Mouse (Mus musculus): ENCODE measurements around the gene Abcb11.

Abcb11 gene

GRCm38 (mm10) chr2:69264069-69264618, 78.3 kb downstream of the Abcb11 start:
- DNase-seq, result no peak

DNA sequence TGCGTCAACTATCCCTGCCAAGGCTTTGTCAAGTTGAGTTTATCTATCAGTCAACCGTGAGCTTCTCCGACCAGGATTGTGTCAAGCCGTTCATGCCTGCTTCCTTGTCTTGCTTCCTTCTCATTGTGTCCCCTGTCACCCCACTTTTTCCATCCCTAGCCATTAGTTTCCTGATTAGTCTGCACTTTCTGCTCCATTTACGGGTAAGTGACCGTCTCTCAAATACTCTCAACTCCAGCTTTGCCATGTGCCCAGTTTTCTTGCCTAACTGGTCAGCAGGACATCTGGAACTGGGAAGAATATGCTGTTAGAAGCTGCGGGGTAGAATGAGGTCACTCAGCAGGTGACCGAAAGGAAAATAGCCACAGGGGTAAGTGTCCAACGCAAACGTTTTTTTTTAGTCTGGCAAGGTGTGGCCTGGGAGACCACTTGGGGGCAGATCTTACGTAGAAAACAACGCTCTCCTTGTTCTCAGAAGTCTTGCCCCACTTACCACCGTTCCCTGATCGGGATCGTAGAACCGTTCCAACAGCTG, 94.1 kb downstream of the Abcb11 start:
- no peak for DNase-seq

GRCm38 (mm10) chr2:69247081-69247480, 95.3 kb downstream of the Abcb11 start:
- DNase-seq, result no peak

DNA sequence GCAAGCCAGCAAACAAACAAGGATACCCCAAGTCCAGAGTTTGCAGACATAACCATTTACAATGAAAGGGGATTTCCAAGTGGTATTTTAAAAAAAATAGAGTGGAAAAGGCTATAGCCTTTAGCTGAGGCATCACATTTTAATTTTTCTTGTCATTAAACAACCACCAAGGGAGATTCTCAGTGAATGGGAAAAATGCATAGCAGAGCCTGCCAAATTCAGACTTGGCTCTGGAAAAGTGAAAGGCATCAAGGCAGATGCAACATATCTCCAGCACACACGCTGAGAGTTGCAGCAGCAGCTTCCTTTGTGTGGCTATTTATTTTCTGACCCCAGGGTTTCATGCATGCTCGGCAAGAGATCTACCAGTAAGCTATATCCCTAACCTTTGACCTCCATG, 97.5 kb downstream of the Abcb11 start:
- no peak for DNase-seq

GRCm38 (mm10) chr2:69239315-69239714, 103.1 kb downstream of the Abcb11 start:
- DNase-seq, result no peak

DNA sequence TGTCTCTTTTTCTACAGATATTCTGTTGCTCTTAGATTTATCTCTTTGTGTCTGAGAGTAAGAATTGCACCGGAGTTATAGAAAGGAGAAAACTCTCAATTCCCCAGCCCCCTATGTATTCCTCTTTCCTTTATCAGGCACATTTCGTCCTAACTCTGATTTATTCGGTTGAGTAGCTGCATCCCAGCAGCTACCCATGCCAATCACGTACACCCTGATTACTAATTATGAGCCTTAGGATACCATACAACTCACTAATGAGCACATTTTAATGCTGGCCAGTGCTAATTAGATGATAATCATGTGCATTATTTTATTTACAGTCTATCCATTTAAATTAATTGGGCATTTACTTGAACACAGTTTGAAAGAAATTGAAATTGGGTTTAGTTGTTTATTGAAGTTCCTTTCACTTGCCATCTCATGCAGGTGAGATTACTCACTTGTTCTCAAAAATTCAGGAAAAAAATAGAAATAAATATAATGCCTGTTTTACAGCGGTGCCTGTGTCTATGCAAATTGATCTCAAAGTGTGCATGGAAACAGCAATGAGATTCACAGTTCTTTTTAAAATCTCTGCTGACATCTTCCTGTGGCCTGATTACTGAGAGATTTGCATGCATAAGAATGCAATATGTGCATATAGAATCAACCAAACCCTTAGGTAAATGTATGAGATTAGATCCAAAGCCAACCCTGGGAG, 107.3 kb downstream of the Abcb11 start:
- no peak for DNase-seq

GRCm38 (mm10) chr2:69232101-69232500, 110.3 kb downstream of the Abcb11 start:
- DNase-seq, result no peak

- no peak for DNase-seq
Observed at GRCm38 (mm10) chr2:69230137-69230536, 112.3 kb downstream of the Abcb11 start.

- no peak for DNase-seq
Observed at GRCm38 (mm10) chr2:69228635-69229034, 113.8 kb downstream of the Abcb11 start.

- no peak for DNase-seq
Observed at GRCm38 (mm10) chr2:69226876-69227275, 115.5 kb downstream of the Abcb11 start.

GRCm38 (mm10) chr2:69224724-69225123, 117.7 kb downstream of the Abcb11 start:
- no peak for DNase-seq

GRCm38 (mm10) chr2:69222815-69223214, 119.6 kb downstream of the Abcb11 start:
- no peak for DNase-seq

DNA sequence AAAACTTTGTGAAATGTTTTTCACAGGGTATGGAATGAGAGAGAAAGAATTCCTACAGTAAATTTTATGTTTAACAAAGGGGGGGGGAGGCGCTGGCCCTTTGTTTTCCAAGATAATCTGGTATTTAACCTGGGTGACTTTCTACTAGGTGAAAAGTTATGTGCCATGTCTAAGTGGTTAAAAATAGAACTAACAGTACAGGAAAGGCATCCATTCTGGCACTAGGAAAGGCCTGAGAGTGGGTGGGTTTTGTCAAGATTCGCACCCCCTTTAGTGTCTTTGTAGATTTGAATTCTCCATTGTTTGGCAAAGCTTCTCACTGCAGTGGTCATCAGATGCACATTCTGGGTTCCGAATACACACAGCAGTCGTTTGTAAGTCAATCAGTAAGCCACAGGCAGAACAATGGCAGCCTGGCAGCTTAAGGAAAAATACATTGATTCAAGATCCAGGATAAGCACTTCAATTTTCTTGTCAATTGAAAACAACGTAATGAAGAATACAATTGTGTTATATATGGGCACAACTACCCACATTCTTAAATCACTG, 120.5 kb downstream of the Abcb11 start:
- no peak for DNase-seq

- DNase-seq, result no peak
Observed at GRCm38 (mm10) chr2:69215242-69215641, 127.2 kb downstream of the Abcb11 start.

DNA sequence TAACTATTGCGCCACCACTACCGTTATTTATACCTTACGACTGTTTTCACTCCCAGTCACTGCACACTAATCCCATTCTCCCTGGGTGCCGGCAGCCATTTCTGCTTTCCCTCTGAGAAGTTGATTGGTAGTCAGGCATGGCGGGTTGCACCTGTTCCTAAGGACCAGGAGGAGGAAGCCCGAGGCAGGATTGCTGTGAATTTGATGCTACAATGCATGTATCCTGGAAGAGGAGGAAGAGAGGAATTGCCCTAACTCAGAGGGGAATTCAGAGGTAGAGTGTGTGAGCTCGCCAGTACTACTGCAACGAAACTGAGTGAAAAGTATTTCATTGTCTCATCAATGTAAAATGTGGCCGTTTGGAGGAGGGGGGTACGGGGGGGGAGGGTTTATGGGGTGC, 129.8 kb downstream of the Abcb11 start:
- DNase-seq, result no peak

DNA sequence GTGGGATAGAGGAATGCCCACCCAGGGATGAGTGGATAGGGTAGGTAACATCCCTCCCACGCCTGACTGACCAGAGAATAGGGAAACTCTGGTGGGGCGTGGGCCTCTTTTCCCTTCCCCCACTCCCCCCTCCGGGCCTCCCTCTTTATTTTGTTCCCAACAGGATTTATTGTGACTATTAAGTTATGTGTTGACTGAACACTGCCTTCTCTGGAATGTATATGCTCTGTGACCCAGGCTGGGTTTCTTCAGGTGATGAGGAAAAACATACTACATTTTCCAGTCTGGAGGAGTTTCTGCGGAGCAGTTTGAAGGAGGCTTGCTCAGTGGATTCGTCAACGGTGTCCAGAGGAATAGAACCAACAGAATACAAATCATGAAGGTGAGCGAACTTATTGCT, 131.6 kb downstream of the Abcb11 start, which contains the start of gene G6pc2:
Gene G6pc2, plus strand, starts transcription at position 301 of the 400 bp plus-strand sequence.
- DNase-seq, result no peak

- DNase-seq, result no peak
Observed at GRCm38 (mm10) chr2:69209684-69210083, 132.7 kb downstream of the Abcb11 start.

- no peak for DNase-seq
Observed at GRCm38 (mm10) chr2:69206523-69206922, 135.9 kb downstream of the Abcb11 start.

- DNase-seq, result peak; percentile 94 to 96
Observed at GRCm38 (mm10) chr2:69205791-69206351, 136.5 kb downstream of the Abcb11 start, which contains the start of gene Spc25. TSS of gene Spc25 (minus strand) at chr2:69206194.

GRCm38 (mm10) chr2:69205185-69205584, 137.2 kb downstream of the Abcb11 start:
- DNase-seq, result peak; percentile 41 to 59

DNA sequence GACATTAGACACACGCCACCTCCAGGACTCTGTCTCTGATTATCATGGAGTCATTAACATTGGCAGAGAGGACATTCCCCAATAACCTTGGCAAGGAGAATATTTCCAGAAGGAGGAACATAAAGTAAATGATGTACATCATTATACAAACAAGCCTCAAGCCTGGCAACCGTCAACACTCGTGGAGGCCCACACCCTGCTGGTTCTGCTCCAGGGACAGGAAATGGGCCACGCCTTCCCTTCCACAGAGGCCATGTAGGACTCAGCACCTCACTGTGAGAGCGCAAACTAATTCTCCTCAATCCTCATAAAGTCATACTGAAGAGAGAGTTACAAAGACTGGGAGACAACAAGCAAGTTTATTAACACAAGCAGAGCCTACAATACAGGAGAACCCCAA, 148.9 kb downstream of the Abcb11 start:
- no peak for DNase-seq

GRCm38 (mm10) chr2:69191059-69191458, 151.4 kb downstream of the Abcb11 start:
- DNase-seq, result no peak

- no peak for DNase-seq
Observed at GRCm38 (mm10) chr2:69189222-69189621, 153.2 kb downstream of the Abcb11 start.

DNA sequence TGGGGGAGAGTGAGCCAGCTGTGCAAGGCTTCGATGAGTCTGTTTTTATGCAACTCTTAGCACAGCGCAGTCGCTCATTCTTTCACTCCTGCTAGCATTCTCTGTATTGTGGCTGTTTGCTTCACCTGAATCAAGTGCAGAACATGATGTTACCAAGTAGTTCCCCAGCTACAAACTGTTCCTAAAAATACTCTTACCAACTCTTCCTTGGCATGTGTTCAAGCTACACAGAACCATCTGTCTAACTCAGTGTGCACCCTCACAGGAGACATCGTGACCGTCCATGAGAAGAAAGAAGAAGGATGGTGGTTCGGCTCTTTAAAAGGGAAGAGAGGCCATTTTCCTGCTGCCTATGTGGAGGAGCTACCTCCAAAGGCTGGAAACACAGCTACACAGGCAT, 153.7 kb downstream of the Abcb11 start:
- DNase-seq, result no peak

Data from kidney, adult 8-10 months (tissue).